In the genomic region with DNA sequence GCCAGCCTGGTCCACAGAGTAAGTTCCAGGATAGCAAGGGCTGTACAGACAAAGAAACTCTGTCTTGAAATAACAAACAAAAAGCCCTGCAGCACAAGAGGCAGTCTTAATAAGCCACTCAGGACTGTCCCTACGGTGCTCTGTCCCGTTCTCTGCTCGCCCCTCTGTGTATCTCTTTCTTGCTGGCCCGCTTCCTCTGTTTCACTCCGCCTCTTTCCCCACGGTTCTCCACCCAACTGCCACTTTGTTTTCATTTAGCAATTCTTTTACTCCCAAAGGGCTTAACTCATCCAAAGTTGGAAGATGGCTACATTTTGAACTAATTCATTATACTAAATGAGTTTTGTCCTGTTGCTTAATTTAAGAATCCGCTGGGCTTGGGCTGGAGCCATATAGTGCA, we compare ENCODE assay signal across 16 mouse cellular contexts.
"Had no signal": no experiment of that assay in that cellular context is flagged by ENCODE, and none has a peak within 500 bp of the region (broad histone marks: within the 10 kb centered on the region; RNA-seq: fewer than 3 reads in every experiment).

No protein-coding gene starts in this region.

- H3K9me3 ChIP-seq: midbrain, embryonic 10.5 days; midbrain, embryonic 12.5 days; neural tube, embryonic 13.5 days; neural tube, embryonic 15.5 days; stomach, embryonic 15.5 days had no signal

- DNase-seq: lung, adult 18-20 months; lung, embryonic 14.5 days; lung, postnatal 10 days; lung, postnatal 4 days; midbrain, embryonic 14.5 days; right cerebral cortex, postnatal 14 days; thymus, adult 2 months; thymus, postnatal 25 days; thymus, postnatal 4 days had no signal

- H3K27me3 ChIP-seq: midbrain, embryonic 12.5 days; neural tube, embryonic 13.5 days; neural tube, embryonic 15.5 days; stomach, embryonic 15.5 days had no signal

- H3K27ac ChIP-seq: midbrain, embryonic 10.5 days; midbrain, embryonic 12.5 days; neural tube, embryonic 13.5 days; neural tube, embryonic 15.5 days; stomach, embryonic 15.5 days; stomach, postnatal 0 days had no signal

- H3K4me1 ChIP-seq: midbrain, embryonic 10.5 days; stomach, embryonic 15.5 days had no signal

- H3K4me3 ChIP-seq: midbrain, embryonic 10.5 days; midbrain, embryonic 12.5 days; myocyte; neural tube, embryonic 13.5 days; neural tube, embryonic 15.5 days; stomach, embryonic 15.5 days had no signal
